Mouse (Mus musculus): ENCODE measurements around the gene Maneal. TPM values are rescaled to one million over a fixed set of nuclear protein-coding genes. Genes with fewer than 3 reads are reported as not detected.

Gene Maneal
- total and polyA plus RNA-seq, 2 experiments, result under 0.01 TPM; not detected in 1

DNA sequence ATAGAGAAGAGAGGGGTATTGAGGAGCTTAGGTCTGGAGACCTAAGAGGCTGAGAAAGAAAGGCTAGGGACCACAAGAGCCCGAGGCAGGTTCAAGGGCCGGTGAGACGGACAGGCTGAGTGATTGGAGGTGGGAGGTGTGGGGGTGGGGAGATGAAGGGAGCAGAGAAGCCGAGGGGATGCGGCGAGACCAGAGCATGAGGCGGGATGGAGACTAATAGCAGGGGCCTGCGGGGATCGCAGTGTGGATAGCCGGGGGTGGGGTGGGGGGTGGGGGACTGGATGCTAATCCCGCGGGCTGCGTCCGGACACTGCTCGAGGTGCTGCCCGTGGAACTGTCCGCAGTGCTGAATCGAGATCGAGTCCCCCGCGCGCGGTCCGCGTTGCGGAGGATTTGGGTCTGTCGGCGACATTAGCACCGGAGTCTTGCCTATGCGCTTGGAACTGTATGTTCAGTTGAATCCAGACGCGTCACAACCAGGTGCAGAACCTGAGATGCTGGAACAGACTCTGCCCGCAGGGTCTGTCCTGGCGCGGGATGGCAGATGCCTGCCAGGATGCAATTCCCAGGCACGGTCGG is 20.3 kb upstream of the Maneal start:
- Histone ChIP-seq H3K4me3 (ENCODE audit: insufficient read depth, low read depth, low read length) (no peak overlapping the region), H3K36me3 (ENCODE audit: control insufficient read depth, insufficient read depth, low read length) (no peaks in the 10 kb centered on the region), H3K9ac (ENCODE audit: low read depth, low read length) (no peak overlapping the region), H3K79me2 (ENCODE audit: control insufficient read depth, insufficient read depth, low read length) (no peaks in the 10 kb centered on the region), H3K27ac (replicated peaks; ENCODE audit: insufficient read depth, low read depth, low read length) (no peak overlapping the region), H3K4me1 (ENCODE audit: control insufficient read depth, insufficient read depth, low read length) (no peaks in the 10 kb centered on the region), H3K27me3 (ENCODE audit: control insufficient read depth, insufficient read depth, low read length) (peaks cover 27% of the 10 kb centered on the region)
- TF ChIP-seq POLR2A (IDR thresholded peaks at IDR 0.05; ENCODE audit: extremely low read depth, insufficient read depth, low read length) (no peak), CTCF (IDR thresholded peaks at IDR 0.05; ENCODE audit: low read depth, low read length) (no peak)
- WGBS, result 3% methylated on average over 37 of the region's 37 CpGs
- no peak for DNase-seq (ENCODE audit: extremely low read depth, low read depth, low spot score)

DNA sequence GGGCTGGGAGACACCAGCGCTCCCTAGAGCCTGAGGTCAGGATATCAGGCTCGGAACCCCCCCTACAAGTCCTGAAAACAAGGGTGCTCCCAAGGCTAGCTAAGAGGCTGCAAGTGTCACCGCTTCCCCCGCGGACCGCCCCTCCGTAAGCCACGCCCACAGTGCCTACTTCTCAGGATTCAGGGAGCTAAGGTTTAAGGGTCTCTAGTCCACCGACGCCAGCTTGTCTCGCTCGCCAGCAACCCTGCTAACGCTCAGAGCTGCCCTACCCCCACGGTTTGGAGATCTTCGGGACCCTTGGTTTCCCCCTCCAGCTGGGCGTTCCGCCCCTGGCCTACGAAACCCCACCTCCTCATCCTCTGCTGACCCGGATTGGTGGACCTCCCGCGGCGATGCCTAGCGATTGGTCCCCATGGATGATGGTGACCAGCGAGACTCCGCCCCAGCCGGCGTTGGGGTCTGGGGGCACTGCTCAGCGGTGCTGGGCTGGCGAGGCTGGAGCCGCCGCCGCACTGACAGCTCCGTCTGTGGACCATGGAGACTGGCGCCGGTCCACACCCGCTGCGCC is 19.5 kb upstream of the Maneal start:
- TF ChIP-seq CTCF (IDR thresholded peaks at IDR 0.05; ENCODE audit: low read depth, low read length) (no peak), POLR2A (IDR thresholded peaks at IDR 0.05; ENCODE audit: extremely low read depth, insufficient read depth, low read length) (no peak)
- WGBS, result 3% methylated on average over 37 of the region's 37 CpGs
- H3K9ac ChIP-seq (ENCODE audit: low read depth, low read length), result no peak overlapping the region
- DNase-seq (ENCODE audit: extremely low read depth, low read depth, low spot score), result no peak
- H3K79me2 ChIP-seq (ENCODE audit: control insufficient read depth, insufficient read depth, low read length), result no peaks in the 10 kb centered on the region
- H3K27ac ChIP-seq (replicated peaks; ENCODE audit: insufficient read depth, low read depth, low read length), result no peak overlapping the region
- peaks cover 25% of the 10 kb centered on the region for H3K27me3 ChIP-seq (ENCODE audit: control insufficient read depth, insufficient read depth, low read length)
- no peaks in the 10 kb centered on the region for H3K4me1 ChIP-seq (ENCODE audit: control insufficient read depth, insufficient read depth, low read length)
- no peak overlapping the region for H3K4me3 ChIP-seq (ENCODE audit: insufficient read depth, low read depth, low read length)
- H3K36me3 ChIP-seq (ENCODE audit: control insufficient read depth, insufficient read depth, low read length), result no peaks in the 10 kb centered on the region

DNA sequence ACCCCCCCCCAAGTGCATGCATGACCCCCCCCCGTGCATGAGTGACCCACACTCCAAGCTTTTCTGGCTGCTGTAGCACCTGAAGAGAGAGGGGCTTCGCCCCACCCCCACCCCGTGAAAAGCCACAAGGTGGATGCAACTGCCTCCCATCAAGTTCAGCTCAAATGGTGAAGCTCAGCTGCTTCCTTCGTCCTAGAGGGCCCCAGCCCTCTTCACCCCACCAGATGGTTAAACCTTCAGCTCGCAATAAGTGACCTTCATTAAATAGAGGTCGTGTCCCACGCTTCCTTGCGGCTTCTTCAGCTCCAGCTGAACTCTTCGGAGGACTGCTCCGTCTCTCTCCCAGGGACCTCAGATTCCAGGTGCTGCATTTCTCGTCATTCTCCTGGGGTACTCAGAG is 18.6 kb upstream of the Maneal start, which contains the start of gene Epha10:
TSS of gene Epha10 (plus strand) at position 301 of the 400 bp plus-strand sequence.
- no peak within 1 kb of the TSS for H3K9ac ChIP-seq (ENCODE audit: low read depth, low read length)
- no peak within 1 kb of the TSS for H3K4me3 ChIP-seq (ENCODE audit: insufficient read depth, low read depth, low read length)
- no peak for TF ChIP-seq CTCF (IDR thresholded peaks at IDR 0.05; ENCODE audit: low read depth, low read length)
- no peak for TF ChIP-seq POLR2A (IDR thresholded peaks at IDR 0.05; ENCODE audit: extremely low read depth, insufficient read depth, low read length)
- H3K79me2 ChIP-seq (ENCODE audit: control insufficient read depth, insufficient read depth, low read length), result no peaks in the 10 kb centered on the region
- no peaks in the 10 kb centered on the region for H3K4me1 ChIP-seq (ENCODE audit: control insufficient read depth, insufficient read depth, low read length)
- WGBS, result 11% methylated on average over 11 of the region's 11 CpGs
- H3K27ac ChIP-seq (replicated peaks; ENCODE audit: insufficient read depth, low read depth, low read length), result no peak within 1 kb of the TSS
- no peaks in the 10 kb centered on the region for H3K36me3 ChIP-seq (ENCODE audit: control insufficient read depth, insufficient read depth, low read length)
- peaks cover 25% of the 10 kb centered on the region for H3K27me3 ChIP-seq (ENCODE audit: control insufficient read depth, insufficient read depth, low read length)
- DNase-seq (ENCODE audit: extremely low read depth, low read depth, low spot score), result no peak

DNA sequence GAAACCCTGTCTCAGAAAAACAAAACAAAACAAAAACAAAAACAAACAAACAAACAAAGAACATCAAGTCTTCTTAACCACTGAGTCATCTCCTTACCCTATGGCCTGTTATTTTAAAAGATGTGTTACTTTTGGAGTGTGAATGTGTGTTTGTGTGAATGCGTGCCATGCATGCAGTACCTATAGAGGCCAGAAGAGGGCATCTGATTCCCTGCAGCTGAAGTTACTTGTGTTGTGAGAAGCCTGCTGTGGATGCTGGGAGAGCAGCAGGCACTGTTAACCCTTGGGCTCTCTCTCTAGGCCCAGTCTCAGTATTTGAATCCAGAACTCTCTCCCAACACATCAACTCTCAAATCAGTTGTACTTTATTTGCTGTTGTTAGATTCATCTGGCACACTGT is 10.7 kb upstream of the Maneal start:
- no peak for TF ChIP-seq CTCF (IDR thresholded peaks at IDR 0.05; ENCODE audit: low read depth, low read length)
- no peak for TF ChIP-seq POLR2A (IDR thresholded peaks at IDR 0.05; ENCODE audit: extremely low read depth, insufficient read depth, low read length)
- DNase-seq (ENCODE audit: extremely low read depth, low read depth, low spot score), result no peak
- Histone ChIP-seq H3K9ac (ENCODE audit: low read depth, low read length) (no peak overlapping the region), H3K27ac (replicated peaks; ENCODE audit: insufficient read depth, low read depth, low read length) (no peak overlapping the region), H3K79me2 (ENCODE audit: control insufficient read depth, insufficient read depth, low read length) (no peaks in the 10 kb centered on the region), H3K4me3 (ENCODE audit: insufficient read depth, low read depth, low read length) (no peak overlapping the region), H3K4me1 (ENCODE audit: control insufficient read depth, insufficient read depth, low read length) (no peaks in the 10 kb centered on the region), H3K36me3 (ENCODE audit: control insufficient read depth, insufficient read depth, low read length) (no peaks in the 10 kb centered on the region), H3K27me3 (ENCODE audit: control insufficient read depth, insufficient read depth, low read length) (no peaks in the 10 kb centered on the region; the same call in 1 of the 2 replicates)
- WGBS, result 92% methylated on average over 1 of the region's 1 CpGs

DNA sequence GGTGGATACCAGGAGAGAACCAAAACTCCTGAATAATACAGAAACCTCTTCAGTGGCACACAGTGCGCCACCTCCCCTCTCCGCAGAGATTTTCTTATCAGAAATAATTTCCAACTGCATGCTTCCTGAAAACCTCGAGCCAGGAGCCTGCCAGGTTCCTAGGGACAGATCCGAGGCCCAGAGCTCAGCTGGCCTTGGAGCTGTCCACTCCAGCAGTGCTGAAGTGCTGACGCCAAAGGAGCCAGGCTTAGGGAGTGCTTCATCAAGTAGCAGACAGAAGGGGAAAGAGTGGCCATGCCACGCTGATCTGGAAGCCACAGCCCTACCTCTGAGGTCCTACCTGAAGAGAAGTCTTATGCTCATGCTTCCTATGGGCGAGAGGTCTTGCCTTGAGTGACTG is 1.5 kb downstream of the Maneal start:
- Histone ChIP-seq H3K9ac (ENCODE audit: low read depth, low read length) (no peak overlapping the region), H3K27me3 (ENCODE audit: control insufficient read depth, insufficient read depth, low read length) (peaks cover 13% of the 10 kb centered on the region), H3K4me3 (ENCODE audit: insufficient read depth, low read depth, low read length) (no peak overlapping the region), H3K4me1 (ENCODE audit: control insufficient read depth, insufficient read depth, low read length) (no peaks in the 10 kb centered on the region; the same call in 1 of the 2 replicates), H3K36me3 (ENCODE audit: control insufficient read depth, insufficient read depth, low read length) (peaks cover 4% of the 10 kb centered on the region; the same call in 1 of the 2 replicates), H3K79me2 (ENCODE audit: control insufficient read depth, insufficient read depth, low read length) (no peaks in the 10 kb centered on the region), H3K27ac (replicated peaks; ENCODE audit: insufficient read depth, low read depth, low read length) (no peak overlapping the region)
- TF ChIP-seq CTCF (IDR thresholded peaks at IDR 0.05; ENCODE audit: low read depth, low read length) (no peak), POLR2A (IDR thresholded peaks at IDR 0.05; ENCODE audit: extremely low read depth, insufficient read depth, low read length) (no peak)
- 9% methylated on average over 7 of the region's 7 CpGs for WGBS
- DNase-seq (ENCODE audit: extremely low read depth, low read depth, low spot score), result no peak

DNA sequence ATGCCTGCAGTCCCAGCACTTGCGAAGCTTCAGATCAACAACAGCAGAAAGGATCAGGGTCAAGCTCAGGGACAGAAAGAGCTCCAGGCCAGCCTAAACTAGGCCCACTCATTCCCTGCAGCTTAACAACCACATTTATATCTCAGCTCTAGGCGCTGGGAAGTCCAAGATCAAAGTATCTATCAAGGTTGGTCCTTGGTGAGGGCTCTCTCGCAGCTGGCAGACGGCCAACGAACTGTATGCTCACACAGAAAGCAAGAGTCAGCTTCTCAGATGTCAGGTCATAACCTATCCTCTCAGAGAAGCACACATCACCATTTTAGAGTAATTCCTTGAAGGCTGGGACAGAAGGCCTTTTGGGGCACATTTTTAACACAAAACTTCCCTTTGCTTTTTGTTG is 3.6 kb downstream of the Maneal start:
- H3K36me3 ChIP-seq (ENCODE audit: control insufficient read depth, insufficient read depth, low read length), result peaks cover 22% of the 10 kb centered on the region
- H3K4me1 ChIP-seq (ENCODE audit: control insufficient read depth, insufficient read depth, low read length), result no peaks in the 10 kb centered on the region; the same call in 1 of the 2 replicates
- no peak overlapping the region for H3K9ac ChIP-seq (ENCODE audit: low read depth, low read length)
- peaks cover 13% of the 10 kb centered on the region for H3K27me3 ChIP-seq (ENCODE audit: control insufficient read depth, insufficient read depth, low read length)
- H3K79me2 ChIP-seq (ENCODE audit: control insufficient read depth, insufficient read depth, low read length), result no peaks in the 10 kb centered on the region
- no peak overlapping the region for H3K27ac ChIP-seq (replicated peaks; ENCODE audit: insufficient read depth, low read depth, low read length)
- no peak overlapping the region for H3K4me3 ChIP-seq (ENCODE audit: insufficient read depth, low read depth, low read length)
- DNase-seq (ENCODE audit: extremely low read depth, low read depth, low spot score), result no peak
- TF ChIP-seq CTCF (IDR thresholded peaks at IDR 0.05; ENCODE audit: low read depth, low read length), result no peak
- no peak for TF ChIP-seq POLR2A (IDR thresholded peaks at IDR 0.05; ENCODE audit: extremely low read depth, insufficient read depth, low read length)
- WGBS, result 46% methylated on average over 5 of the region's 5 CpGs
